Mouse (Mus musculus): ENCODE results near the gene Nagk.

DNA sequence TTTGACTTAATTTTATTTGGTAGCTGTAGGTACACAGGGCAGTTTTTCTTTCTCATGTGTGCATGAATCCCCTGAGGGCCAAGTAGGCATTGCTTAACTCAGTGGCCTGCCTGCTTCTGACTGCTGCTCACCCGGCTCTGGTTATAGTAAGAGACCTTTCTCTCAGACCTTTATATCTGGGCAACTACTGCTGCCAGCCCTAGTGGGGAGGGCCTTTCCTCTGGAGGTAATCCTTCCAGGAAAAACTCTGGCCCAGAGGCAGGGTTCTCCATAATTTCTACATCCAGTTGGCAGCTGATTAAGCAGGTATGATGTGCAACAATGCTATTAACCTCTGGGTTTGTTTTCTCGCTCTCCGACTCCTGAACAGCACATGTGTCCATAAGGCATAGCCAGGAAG is 8.1 kb downstream of the Nagk start:
- TF ChIP-seq MAX (IDR thresholded peaks at IDR 0.05), result no peak
- no peak for TF ChIP-seq CTCF (IDR thresholded peaks at IDR 0.05; ENCODE audit: control insufficient read depth, insufficient read depth, insufficient read length)
